Mouse (Mus musculus): ENCODE measurements around the gene Erc2.

DNA sequence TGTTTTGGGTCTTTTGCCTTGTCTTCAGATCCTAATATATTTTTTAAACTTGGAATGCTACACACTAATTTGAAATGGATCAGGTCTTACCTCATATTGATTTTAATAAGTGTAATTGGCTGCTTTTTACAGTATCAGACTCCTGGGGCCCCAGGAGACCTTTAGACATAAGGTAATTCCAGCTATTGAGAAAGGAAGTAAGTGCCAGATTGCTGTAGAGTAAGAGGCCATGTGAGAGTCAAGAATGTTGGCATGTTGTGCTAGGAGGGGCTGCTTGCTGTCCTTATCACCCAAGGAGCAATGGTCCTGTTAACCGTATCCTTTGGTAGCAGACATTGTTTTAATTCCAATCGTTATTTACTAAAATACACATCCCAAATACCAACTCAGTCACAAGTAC, 163.3 kb downstream of the Erc2 start:
- no peak for TF ChIP-seq CTCF (IDR thresholded peaks at IDR 0.05; ENCODE audit: low read depth)
- no peak for TF ChIP-seq EP300 (IDR thresholded peaks at IDR 0.05; ENCODE audit: low read depth)
